Mouse (Mus musculus) testis, adult 2 months (tissue): ENCODE results near the gene Olfr312.

Experiments used
- CTCF ChIP-seq: fragments of 200-500 bp; IDR thresholded peaks from 2 replicates; pipeline ENCODE4 v1.5.1; 2012; ENCODE audit warnings: low read depth, mild to moderate bottlenecking, inconsistent platforms, low read length, moderate library complexity; ENCODE audit not compliant: control insufficient read depth, insufficient read depth, insufficient replicate concordance
- POLR2A ChIP-seq: fragments of 200-500 bp; IDR thresholded peaks from 2 replicates; pipeline ENCODE4 v1.6.1; 2012; ENCODE audit warnings: low read depth, mild to moderate bottlenecking, inconsistent platforms, low read length, moderate library complexity; ENCODE audit not compliant: control insufficient read depth

DNA sequence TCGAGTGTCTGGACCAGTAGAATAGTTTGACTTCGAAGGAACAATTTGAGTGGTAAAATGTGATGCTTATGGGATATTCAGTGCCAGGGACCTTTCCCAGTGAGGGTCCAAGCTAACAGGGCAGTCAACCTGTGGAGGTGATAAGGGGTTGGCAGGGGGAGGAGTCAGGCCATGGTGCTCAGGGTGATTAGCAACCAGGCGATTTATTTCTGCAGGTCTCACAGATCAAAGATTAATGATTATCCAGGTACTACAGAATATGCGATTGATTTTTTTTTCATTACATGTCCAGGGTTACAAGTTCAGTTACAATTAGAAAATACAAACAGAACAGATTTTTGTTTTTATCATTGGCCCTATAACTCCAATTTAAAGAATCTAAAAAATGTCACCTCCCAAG lies 25.2 kb upstream of the Olfr312 start:
- TF ChIP-seq POLR2A (no peak), CTCF (no peak)
